Mouse (Mus musculus) cerebellum, adult 2 months (tissue): Measurements from ENCODE around the gene Sparc. TPM values are rescaled to one million over a fixed set of nuclear protein-coding genes. Genes with fewer than 3 reads are reported as not detected.

Source experiments
- DNase-seq, 2 experiments: peaks; one replicate each; pipeline ENCODE4 v3.0.0; 2021
- H3K27ac ChIP-seq: fragments of 200-500 bp; 2 replicates; pipeline ENCODE4 v1.5.1; 2012; ENCODE audit warnings: low read length, control low read depth, inconsistent platforms; ENCODE audit not compliant: insufficient read depth
- H3K27me3 ChIP-seq: fragments of 200-500 bp; 2 replicates; pipeline ENCODE4 v1.6.1; 2012; ENCODE audit warnings: inconsistent platforms, mild to moderate bottlenecking, low read length, moderate library complexity; ENCODE audit not compliant: control insufficient read depth, insufficient read depth
- H3K4me1 ChIP-seq: fragments of 200-500 bp; 2 replicates; pipeline ENCODE4 v1.6.1; 2011; ENCODE audit warnings: low read length; ENCODE audit not compliant: control insufficient read depth, insufficient read depth
- H3K4me3 ChIP-seq: fragments of 200-500 bp; replicated peaks from 2 replicates; pipeline ENCODE3; 2011; ENCODE audit warnings: mild to moderate bottlenecking, low read depth, low read length, control low read depth; ENCODE audit not compliant: insufficient read depth
- CTCF ChIP-seq: fragments of 200-500 bp; IDR thresholded peaks from 2 replicates; pipeline ENCODE4 v1.5.1; 2011; ENCODE audit warnings: low read depth, mild to moderate bottlenecking, control low read depth, low read length, moderate library complexity, borderline replicate concordance; ENCODE audit not compliant: insufficient read depth
- POLR2A ChIP-seq: fragments of 200-500 bp; IDR thresholded peaks from 2 replicates; pipeline ENCODE4 v1.6.1; 2011; ENCODE audit warnings: low read length, control low read depth, borderline replicate concordance; ENCODE audit not compliant: insufficient read depth
- WGBS: fragments of 180-500 bp; shearing (Covaris S2); methylation state at CpG from one replicate; pipeline ENCODE4 v1.1.7; 2018; 5-methylcytosine and 5-hydroxymethylcytosine counted together
- polyA plus RNA-seq: library from polyadenylated mRNA; depleted of rRNA; stranded (reverse); fragments of >200 nt; gene quantifications from 2 replicates; pipeline ENCODE4 v1.2.3, GENCODE M21; 2012

Gene Sparc
- polyA plus RNA-seq, 1 experiment: 1,324 TPM

- TF ChIP-seq POLR2A: no peak
- TF ChIP-seq CTCF: peak; percentile 87
- Histone ChIP-seq H3K4me1 (no peaks in the 10 kb centered on the region), H3K27me3 (no peaks in the 10 kb centered on the region), H3K4me3 (no peak overlapping the region), H3K27ac (no peak overlapping the region)
- DNase-seq: peak in 1 of 2 experiments; percentile 51
- WGBS: 3% methylated on average over 2 of the region's 2 CpGs
Measured at GRCm38 (mm10) chr11:55389778-55390177, 33.2 kb downstream of the Sparc start.

GRCm38 (mm10) chr11:55387576-55387975 is 35.4 kb downstream of the Sparc start:
- no peak overlapping the region for H3K4me3 ChIP-seq
- DNase-seq: no peak
- H3K4me1 ChIP-seq: peaks cover 10% of the 10 kb centered on the region
- H3K27ac ChIP-seq: no peak overlapping the region
- no peaks in the 10 kb centered on the region for H3K27me3 ChIP-seq
- TF ChIP-seq POLR2A (no peak), CTCF (no peak)
- 74% methylated on average over 8 of the region's 8 CpGs for WGBS

- no peak for TF ChIP-seq POLR2A
- peak; percentile 98 for TF ChIP-seq CTCF
- H3K4me1 ChIP-seq: peaks cover 14% of the 10 kb centered on the region
- no peaks in the 10 kb centered on the region for H3K27me3 ChIP-seq
- H3K27ac ChIP-seq: no peak overlapping the region
- DNase-seq: peak; percentile 87 to 96
- WGBS: 16% methylated on average over 11 of the region's 11 CpGs
- no peak overlapping the region for H3K4me3 ChIP-seq
Measured at GRCm38 (mm10) chr11:55386424-55387063, 36.4 kb downstream of the Sparc start.

- 33% methylated on average over 6 of the region's 6 CpGs for WGBS
- H3K4me3 ChIP-seq: no peak overlapping the region
- peak in 1 of 2 experiments; percentile 39 for DNase-seq
- H3K4me1 ChIP-seq: peaks cover 26% of the 10 kb centered on the region
- TF ChIP-seq CTCF (no peak), POLR2A (no peak)
- H3K27me3 ChIP-seq: no peaks in the 10 kb centered on the region
- H3K27ac ChIP-seq: no peak overlapping the region
Measured at GRCm38 (mm10) chr11:55383463-55384045, 39.4 kb downstream of the Sparc start.

GRCm38 (mm10) chr11:55380908-55381307 is 42.1 kb downstream of the Sparc start:
- no peak for TF ChIP-seq POLR2A
- no peak for TF ChIP-seq CTCF
- no peak overlapping the region for H3K4me3 ChIP-seq
- no peaks in the 10 kb centered on the region for H3K27me3 ChIP-seq

GRCm38 (mm10) chr11:55378371-55378770 is 44.6 kb downstream of the Sparc start:
- TF ChIP-seq POLR2A (no peak), CTCF (no peak)
- Histone ChIP-seq H3K4me3 (no peak overlapping the region), H3K27me3 (no peaks in the 10 kb centered on the region), H3K4me1 (peaks cover 21% of the 10 kb centered on the region), H3K27ac (no peak overlapping the region)
- DNase-seq: peak in 1 of 2 experiments; percentile 64
- 15% methylated on average over 5 of the region's 5 CpGs for WGBS

More at GRCm38 (mm10) chr11:55380908-55381307, 42.1 kb downstream of the Sparc start:
- WGBS: 44% methylated on average over 6 of the region's 6 CpGs
- Histone ChIP-seq H3K4me1 (peaks cover 32% of the 10 kb centered on the region), H3K27ac (no peak overlapping the region)
- no peak for DNase-seq

- Histone ChIP-seq H3K4me1 (peaks cover 19% of the 10 kb centered on the region), H3K27me3 (no peaks in the 10 kb centered on the region), H3K27ac (no peak overlapping the region), H3K4me3 (no peak overlapping the region)
- DNase-seq: no peak
- 67% methylated on average over 6 of the region's 6 CpGs for WGBS
- peak; percentile 46; the same call in 1 of the 2 replicates for TF ChIP-seq CTCF
- TF ChIP-seq POLR2A: no peak
Measured at GRCm38 (mm10) chr11:55373838-55374237, 49.1 kb downstream of the Sparc start.

- no peak for TF ChIP-seq POLR2A
- no peak for TF ChIP-seq CTCF
- 94% methylated on average over 12 of the region's 12 CpGs for WGBS
- Histone ChIP-seq H3K4me1 (peaks cover 14% of the 10 kb centered on the region), H3K27me3 (no peaks in the 10 kb centered on the region), H3K4me3 (no peak overlapping the region), H3K27ac (no peak overlapping the region)
- no peak for DNase-seq
Measured at GRCm38 (mm10) chr11:55373373-55373772, 49.6 kb downstream of the Sparc start.

- WGBS: 50% methylated on average over 6 of the region's 6 CpGs
- no peak for DNase-seq
- Histone ChIP-seq H3K27ac (no peak overlapping the region), H3K4me3 (no peak overlapping the region), H3K27me3 (no peaks in the 10 kb centered on the region), H3K4me1 (peaks cover 13% of the 10 kb centered on the region)
- TF ChIP-seq POLR2A: no peak
Measured at GRCm38 (mm10) chr11:55372001-55372400, 51.0 kb downstream of the Sparc start.
